Mouse (Mus musculus): ENCODE measurements at regions not wholly inside any gene's neighbourhood (a gene's known extent, or its start where the extent isn't known, plus 50 kb on each side); places are given as distances from the start of the nearest gene placed in this dataset.

- TF ChIP-seq EP300 (IDR thresholded peaks at IDR 0.05; ENCODE audit: insufficient read depth, low read depth, low read length) = no peak
- no peak for TF ChIP-seq POLR2A (IDR thresholded peaks at IDR 0.05; ENCODE audit: insufficient read depth, low read length)
- TF ChIP-seq CTCF (IDR thresholded peaks at IDR 0.05; ENCODE audit: low read depth, low read length) = no peak
These were observed 52.5 kb upstream of the Gpc5 start for GRCm38 (mm10) chr14:115039524-115039923.
